ENCODE assay signal across 8 mouse cellular contexts in genomic region chr11:70687601-70688199, GRCm38 (mm10). TPM values are rescaled to one million over a fixed set of nuclear protein-coding genes. Genes with fewer than 3 reads are reported as not detected.
DNase-seq lines count a peak whose midpoint lies in the region; ATAC-seq and TF ChIP-seq lines count a peak whose summit lies in the region.

Camta2 (minus strand) TSS chr11:70688105.

- H3K4me3 ChIP-seq in CH12.LX (replicated peaks in 1 of 3; ENCODE audit: low read depth in 2 of 3, low read length in 2 of 3, poor library complexity in 1 of 3): peak within 1 kb of the TSS; percentile 71 to 81 (median 76)
- peak within 1 kb of the TSS; percentile 84 for H3K4me3 ChIP-seq in forebrain, embryonic 14.5 days (ENCODE audit: low read depth, low read length)
- peak within 1 kb of the TSS; percentile 87 for H3K4me3 ChIP-seq in lung, embryonic 14.5 days (ENCODE audit: low read depth, low read length)
- H3K4me3 ChIP-seq in olfactory bulb, adult 2 months (ENCODE audit: insufficient read depth, low read depth, low read length): peak within 1 kb of the TSS; percentile 87

- TF ChIP-seq EP300 in CH12.LX (IDR thresholded peaks at IDR 0.05; ENCODE audit: low read length): no peak

- peaks cover 0 to 56% of the 10 kb centered on the region in 2 experiments; a peak in 3 of 4 replicates for H3K4me1 ChIP-seq in CH12.LX (ENCODE audit: control insufficient read depth in 1 of 2, insufficient read depth in 2 of 2)
- peaks cover 10% of the 10 kb centered on the region for H3K4me1 ChIP-seq in forebrain, embryonic 14.5 days (ENCODE audit: control insufficient read depth, insufficient read depth, low read length)
- no peaks in the 10 kb centered on the region for H3K4me1 ChIP-seq in lung, embryonic 14.5 days (ENCODE audit: insufficient read depth)
- H3K4me1 ChIP-seq in olfactory bulb, adult 2 months (ENCODE audit: control insufficient read depth, insufficient read depth, low read length): peaks cover 8% of the 10 kb centered on the region; the same call in 1 of the 2 replicates

- peak within 1 kb of the TSS; percentile 1; the same call in 1 of the 2 replicates for H3K27ac ChIP-seq in CH12.LX (ENCODE audit: insufficient read depth, low read depth)
- peak within 1 kb of the TSS; percentile 81 for H3K27ac ChIP-seq in forebrain, embryonic 14.5 days (ENCODE audit: low read depth, low read length)
- H3K27ac ChIP-seq in lung, embryonic 14.5 days (ENCODE audit: low read depth): peak within 1 kb of the TSS; percentile 88
- peak within 1 kb of the TSS; percentile 67 for H3K27ac ChIP-seq in olfactory bulb, adult 2 months (ENCODE audit: insufficient read depth, low read depth, low read length)

- H3K4me2 ChIP-seq in CH12.LX (ENCODE audit: insufficient read depth, low read depth, poor library complexity, severe bottlenecking): peak within 1 kb of the TSS; percentile 76
- H3K4me2 ChIP-seq in forebrain, embryonic 14.5 days (ENCODE audit: low read length): peak within 1 kb of the TSS; percentile 60
- H3K4me2 ChIP-seq in lung, embryonic 14.5 days: peak within 1 kb of the TSS; percentile 80

- peaks cover 14 to 35% of the 10 kb centered on the region in 2 experiments for H3K36me3 ChIP-seq in CH12.LX (replicated peaks in 1 of 2; ENCODE audit: control insufficient read depth in 1 of 2, insufficient read depth in 1 of 2, low read length in 1 of 2)
- H3K36me3 ChIP-seq in forebrain, embryonic 14.5 days (ENCODE audit: control insufficient read depth, insufficient read depth, low read length): peaks cover 28% of the 10 kb centered on the region
- peaks cover 34% of the 10 kb centered on the region for H3K36me3 ChIP-seq in lung, embryonic 14.5 days (ENCODE audit: insufficient read depth)

- under 1% methylated on average over 51 of the region's 55 CpGs for WGBS in forebrain, embryonic 14.5 days
- 1% methylated on average over 55 of the region's 55 CpGs for WGBS in large intestine, adult 2 months
- WGBS in lung, embryonic 14.5 days: under 1% methylated on average over 53 of the region's 55 CpGs
- WGBS in olfactory bulb, adult 2 months: under 1% methylated on average over 55 of the region's 55 CpGs

- intact Hi-C loops in heart, postnatal 10 days (cut with DNase I): loop anchor here (2.0 kb wide), 1 partner anchor 17 kb away; no protein-coding TSS in a partner anchor

- H3K9me3 ChIP-seq in CH12.LX (replicated peaks; ENCODE audit: low read length): no peaks in the 10 kb centered on the region
- no peaks in the 10 kb centered on the region for H3K9me3 ChIP-seq in forebrain, embryonic 14.5 days (replicated peaks; ENCODE audit: control insufficient read depth, low read length)
- H3K9me3 ChIP-seq in lung, embryonic 14.5 days (ENCODE audit: low read depth, low read length): no peaks in the 10 kb centered on the region

- no peaks in the 10 kb centered on the region for H3K27me3 ChIP-seq in CH12.LX (replicated peaks)
- no peaks in the 10 kb centered on the region for H3K27me3 ChIP-seq in forebrain, embryonic 14.5 days (replicated peaks; ENCODE audit: control insufficient read depth, insufficient read depth, low read length)
- no peaks in the 10 kb centered on the region for H3K27me3 ChIP-seq in lung, embryonic 14.5 days (ENCODE audit: insufficient read depth, low read length)

- peak; percentile 71 for DNase-seq in CH12.LX (ENCODE audit: extremely low read depth)
- peak; percentile 83 for DNase-seq in forebrain, embryonic 14.5 days (ENCODE audit: low spot score)
- DNase-seq in heart, postnatal 10 days: peak; percentile 94
- no peak for DNase-seq in large intestine, adult 2 months (ENCODE audit: low read depth, low spot score)
- peak; percentile 92 for DNase-seq in lung, embryonic 14.5 days
- DNase-seq in thymus, postnatal 0 days (ENCODE audit: low spot score): peak; percentile 86

- in situ Hi-C loops in CH12.LX (cut with MboI; ENCODE audit: low pct_ligation_motif_present, low pct_unique_long_range_greater_than_20kb, low sequenced_read_pairs): loop anchor here (5.0 kb wide), 1 partner anchor 70 kb away; no protein-coding TSS in a partner anchor

- no peak; the same call in 1 of the 2 replicates for TF ChIP-seq RAD21 in CH12.LX (IDR thresholded peaks at IDR 0.05; ENCODE audit: low read depth, low read length)

- peak within 1 kb of the TSS; percentile 79 for H3K9ac ChIP-seq in CH12.LX (ENCODE audit: insufficient read depth, low read depth)
- peak within 1 kb of the TSS; percentile 84 for H3K9ac ChIP-seq in forebrain, embryonic 14.5 days (ENCODE audit: low read length)
- peak within 1 kb of the TSS; percentile 82 for H3K9ac ChIP-seq in lung, embryonic 14.5 days

- dilution Hi-C loops in CH12.LX (cut with MboI; ENCODE audit: extremely low pct_ligation_motif_present, extremely low pct_unique_long_range_greater_than_20kb, low sequenced_read_pairs): no loop called here

- TF ChIP-seq CTCF in CH12.LX (conservative IDR thresholded peaks at IDR 0.05 in 1 of 2, IDR thresholded peaks at IDR 0.05 in 1 of 2; ENCODE audit: low read depth in 2 of 2, low read length in 2 of 2): peak; percentile 6 to 77; a peak in 2 of 4 replicates
- peak; percentile 57 for TF ChIP-seq CTCF in lung, embryonic 14.5 days (IDR thresholded peaks at IDR 0.05; ENCODE audit: low read depth)
- TF ChIP-seq CTCF in olfactory bulb, adult 2 months (IDR thresholded peaks at IDR 0.05; ENCODE audit: insufficient read depth, low read depth, low read length): peak; percentile 73

- peak; percentile 76 for TF ChIP-seq POLR2A in CH12.LX (IDR thresholded peaks at IDR 0.05; ENCODE audit: low read depth, low read length)
- TF ChIP-seq POLR2A in olfactory bulb, adult 2 months (IDR thresholded peaks at IDR 0.05; ENCODE audit: insufficient read depth, low read depth, low read length): peak; percentile 88

- H3K79me2 ChIP-seq in CH12.LX (replicated peaks; ENCODE audit: control insufficient read depth, extremely low read depth, insufficient read depth, poor library complexity, severe bottlenecking): no peaks in the 10 kb centered on the region

- peak; percentile 69; the same call in 1 of the 2 replicates for ATAC-seq in cerebellum, adult (ENCODE audit: insufficient number of reproducible peaks, low FRiP score, low TSS enrichment)
- ATAC-seq in forebrain, embryonic 14.5 days: peak; percentile 84
- peak; percentile 89 for ATAC-seq in lung, embryonic 14.5 days (ENCODE audit: insufficient read depth)

TF ChIP-seq in CH12.LX, 34 proteins besides CTCF, POLR2A, EP300 and RAD21 (continues in another document):
- TF ChIP-seq GABPA (IDR thresholded peaks at IDR 0.05; ENCODE audit: insufficient replicate concordance, low read depth, low read length) (no peak), JUN (IDR thresholded peaks at IDR 0.05; ENCODE audit: insufficient read depth, low read depth, low read length) (no peak), SIN3A (IDR thresholded peaks at IDR 0.05; ENCODE audit: low read length) (0 out of 2 replicates have a peak, but pooled peaks have one; percentile 32), ELF1 (IDR thresholded peaks at IDR 0.05; ENCODE audit: low read depth, low read length) (peak; percentile 65), ZMIZ1 (IDR thresholded peaks at IDR 0.05; ENCODE audit: low read depth, low read length) (peak; percentile 53; the same call in 1 of the 2 replicates), UBTF (IDR thresholded peaks at IDR 0.05; ENCODE audit: low read depth, low read length) (peak; percentile 14; the same call in 1 of the 2 replicates), TCF12 (IDR thresholded peaks at IDR 0.05; ENCODE audit: low read depth, low read length) (peak; percentile 28; the same call in 1 of the 2 replicates), HCFC1 (IDR thresholded peaks at IDR 0.05; ENCODE audit: low read depth, low read length) (peak; percentile 46), MXI1 (IDR thresholded peaks at IDR 0.05; ENCODE audit: low read depth, low read length) (peak; percentile 33; the same call in 1 of the 2 replicates), USF1 (IDR thresholded peaks at IDR 0.05; ENCODE audit: low read depth, low read length) (no peak), E2F4 (IDR thresholded peaks at IDR 0.05; ENCODE audit: insufficient replicate concordance, low read depth, low read length) (no peak), NRF1 (IDR thresholded peaks at IDR 0.05; ENCODE audit: low read depth, low read length) (no peak), NELFE (IDR thresholded peaks at IDR 0.05; ENCODE audit: low read depth, low read length) (peak; percentile 77), CHD2 (IDR thresholded peaks at IDR 0.05; ENCODE audit: low read length) (no peak), JUND (conservative IDR thresholded peaks at IDR 0.05; ENCODE audit: low read depth, low read length) (no peak), ETS1 (conservative IDR thresholded peaks at IDR 0.05; ENCODE audit: low read depth, low read length) (peak; percentile 3), ZKSCAN1 (IDR thresholded peaks at IDR 0.05; ENCODE audit: borderline replicate concordance, low read depth, low read length) (no peak), MAX (IDR thresholded peaks at IDR 0.05; ENCODE audit: low read length) (0 out of 2 replicates have a peak, but pooled peaks have one; percentile 8), TBP (conservative IDR thresholded peaks at IDR 0.05; ENCODE audit: low read depth, low read length) (0 out of 2 replicates have a peak, but pooled peaks have one; percentile 26), MAZ (IDR thresholded peaks at IDR 0.05; ENCODE audit: low read depth, low read length) (peak; percentile 97), SMC3 (IDR thresholded peaks at IDR 0.05; ENCODE audit: low read depth, low read length) (peak; percentile 49), MYC (IDR thresholded peaks at IDR 0.05; ENCODE audit: low read depth, low read length) (no peak), MEF2A (IDR thresholded peaks at IDR 0.05; ENCODE audit: borderline replicate concordance, low read depth, low read length) (no peak; the same call in 1 of the 2 replicates), BHLHE40 (IDR thresholded peaks at IDR 0.05; ENCODE audit: low read depth, low read length) (no peak; the same call in none of the 2 replicates), IRF4 (IDR thresholded peaks at IDR 0.05; ENCODE audit: low read depth, low read length) (peak; percentile 47), USF2 (conservative IDR thresholded peaks at IDR 0.05; ENCODE audit: low read depth, low read length) (no peak)

RNA-seq across cellular contexts. Expression of gene Camta2, which starts in this region (rescaled TPM):
- total RNA-seq in CH12.LX (2012; rRNA removed): 4.0 and 4.9 TPM in 2 replicates
- total RNA-seq in CH12.LX (2014; rRNA removed): 0.70 and 1.0 TPM in 2 replicates
- polyA plus RNA-seq in CH12.LX (2012; ENCODE audit: insufficient read length, low read depth): 13.3 and 17.0 TPM in 2 replicates
- 8.7 and 14.9 TPM in 2 replicates for polyA plus RNA-seq in forebrain, embryonic 14.5 days (2014; fragmentation: Nextera tagmentation; extraction: Ambion mirVana)
- 10 to 100 TPM; 31.2 to 32.8 TPM for total RNA-seq in heart, postnatal 10 days (2021)
- polyA plus RNA-seq in large intestine, adult 2 months (2012; rRNA removed): 48.8 and 53.2 TPM in 2 replicates
- polyA plus RNA-seq in lung, embryonic 14.5 days (2014; fragmentation: Nextera tagmentation; extraction: Ambion mirVana): 15.3 and 16.2 TPM in 2 replicates
- not detected in 2 replicates for polyA plus RNA-seq in olfactory bulb, adult 2 months (2012; ENCODE audit: insufficient read depth, insufficient read length, low replicate concordance, missing spikeins)
- 6.2 and 6.9 TPM in 2 replicates for polyA plus RNA-seq in thymus, postnatal 0 days (2015; fragmentation: Nextera tagmentation; extraction: Ambion mirVana)

Comparison
In these comparisons a context has a peak if more than half of its experiments do, and no peak if none do; other contexts are left out.
1. RNA of gene Camta2 (total RNA-seq): 31.2 to 32.8 TPM in heart, postnatal 10 days; 0.70 to 4.9 TPM in CH12.LX; every median in the first group is over 4 times any median in the second.
2. H3K27ac ChIP-seq: peak in every context shown above with its lines; median percentile 88 in lung, embryonic 14.5 days; 81 in forebrain, embryonic 14.5 days; 67 in olfactory bulb, adult 2 months; 1 in CH12.LX.
3. Peak in every context shown above with its lines, with median percentiles within 50 percentile points of each other: H3K4me2 ChIP-seq, H3K4me3 ChIP-seq, H3K9ac ChIP-seq, CTCF ChIP-seq and ATAC-seq.